Mouse (Mus musculus) lung, adult 2 months (tissue): ENCODE measurements at regions not wholly inside any gene's neighbourhood (a gene's known extent, or its start where the extent isn't known, plus 50 kb on each side); places are given as distances from the start of the nearest gene placed in this dataset.

Source experiments
- DNase-seq: peaks from one replicate; pipeline ENCODE4 v3.0.0; 2022
- H3K4me1 ChIP-seq: fragments of 200-500 bp; 2 replicates; pipeline ENCODE4 v1.6.1; 2011; ENCODE audit warnings: low read length; ENCODE audit not compliant: control insufficient read depth, insufficient read depth
- H3K4me3 ChIP-seq: fragments of 200-500 bp; replicated peaks from 2 replicates; pipeline ENCODE3; 2011; ENCODE audit warnings: low read depth, mild to moderate bottlenecking, control low read depth, low read length; ENCODE audit errors: extremely low read depth
- CTCF ChIP-seq: fragments of 200-500 bp; IDR thresholded peaks from 2 replicates; pipeline ENCODE4 v1.5.1; 2011; ENCODE audit warnings: mild to moderate bottlenecking, low read length, control low read depth; ENCODE audit not compliant: insufficient read depth
- POLR2A ChIP-seq: fragments of 200-500 bp; IDR thresholded peaks from 2 replicates; pipeline ENCODE4 v1.6.1; 2011; ENCODE audit warnings: low read depth, mild to moderate bottlenecking, control low read depth, low read length, borderline replicate concordance; ENCODE audit errors: extremely low read depth
- WGBS: fragments of 180-500 bp; shearing (Covaris S2); methylation state at CpG from one replicate; pipeline ENCODE4 v1.1.7; 2018; 5-methylcytosine and 5-hydroxymethylcytosine counted together

GRCm38 (mm10) chr15:7676970-7677369 lies 133.7 kb upstream of the Gdnf start:
- H3K4me3 ChIP-seq, result no peak overlapping the region
- TF ChIP-seq CTCF (no peak), POLR2A (no peak)

GRCm38 (mm10) chr15:7678711-7679110 lies 131.9 kb upstream of the Gdnf start:
- Histone ChIP-seq H3K4me3 (no peak overlapping the region), H3K4me1 (no peaks in the 10 kb centered on the region)
- WGBS, result 86% methylated on average over 8 of the region's 8 CpGs
- no peak for TF ChIP-seq POLR2A
- TF ChIP-seq CTCF, result no peak
- no peak for DNase-seq

More at GRCm38 (mm10) chr15:7676970-7677369, 133.7 kb upstream of the Gdnf start:
- 45% methylated on average over 1 of the region's 1 CpGs for WGBS
- H3K4me1 ChIP-seq, result no peaks in the 10 kb centered on the region
- no peak for DNase-seq

GRCm38 (mm10) chr15:7681011-7681410 lies 129.6 kb upstream of the Gdnf start:
- no peak overlapping the region for H3K4me3 ChIP-seq
- H3K4me1 ChIP-seq, result no peaks in the 10 kb centered on the region
- TF ChIP-seq CTCF, result no peak
- TF ChIP-seq POLR2A, result no peak
- DNase-seq, result no peak
- WGBS, result 49% methylated on average over 4 of the region's 4 CpGs

GRCm38 (mm10) chr15:7683235-7683974 lies 127.2 kb upstream of the Gdnf start:
- WGBS, result 37% methylated on average over 8 of the region's 8 CpGs
- Histone ChIP-seq H3K4me3 (no peak overlapping the region), H3K4me1 (no peaks in the 10 kb centered on the region)
- DNase-seq, result no peak
- no peak for TF ChIP-seq CTCF
- no peak for TF ChIP-seq POLR2A

- no peak for DNase-seq
- 76% methylated on average over 1 of the region's 1 CpGs for WGBS
- H3K4me1 ChIP-seq, result no peaks in the 10 kb centered on the region
- TF ChIP-seq POLR2A (no peak), CTCF (no peak)
- no peak overlapping the region for H3K4me3 ChIP-seq
Measured at GRCm38 (mm10) chr15:7691251-7691650, 119.4 kb upstream of the Gdnf start.

- Histone ChIP-seq H3K4me1 (no peaks in the 10 kb centered on the region), H3K4me3 (no peak overlapping the region)
- no peak for DNase-seq
- TF ChIP-seq POLR2A (no peak), CTCF (no peak)
- WGBS, result 39% methylated on average over 3 of the region's 3 CpGs
Measured at GRCm38 (mm10) chr15:7692096-7692495, 118.5 kb upstream of the Gdnf start.

GRCm38 (mm10) chr15:7694037-7694436 lies 116.6 kb upstream of the Gdnf start:
- WGBS, result 88% methylated on average over 5 of the region's 5 CpGs
- no peak for DNase-seq
- TF ChIP-seq POLR2A, result no peak
- TF ChIP-seq CTCF, result no peak
- Histone ChIP-seq H3K4me3 (no peak overlapping the region), H3K4me1 (no peaks in the 10 kb centered on the region)

GRCm38 (mm10) chr15:7697724-7698123 lies 112.9 kb upstream of the Gdnf start:
- Histone ChIP-seq H3K4me1 (no peaks in the 10 kb centered on the region), H3K4me3 (no peak overlapping the region)
- no peak for TF ChIP-seq POLR2A
- TF ChIP-seq CTCF, result no peak
- DNase-seq, result no peak
- 60% methylated on average over 3 of the region's 3 CpGs for WGBS

GRCm38 (mm10) chr15:7708836-7709235 lies 101.8 kb upstream of the Gdnf start:
- DNase-seq, result no peak
- H3K4me3 ChIP-seq, result no peak overlapping the region
- TF ChIP-seq POLR2A (no peak), CTCF (no peak)
- 73% methylated on average over 5 of the region's 5 CpGs for WGBS
- no peaks in the 10 kb centered on the region for H3K4me1 ChIP-seq

- DNase-seq, result no peak
- 53% methylated on average over 1 of the region's 1 CpGs for WGBS
- TF ChIP-seq CTCF (no peak), POLR2A (no peak)
- Histone ChIP-seq H3K4me1 (no peaks in the 10 kb centered on the region), H3K4me3 (no peak overlapping the region)
Measured at GRCm38 (mm10) chr15:7714641-7715040, 96.0 kb upstream of the Gdnf start.

GRCm38 (mm10) chr15:7716188-7716587 lies 94.5 kb upstream of the Gdnf start:
- TF ChIP-seq POLR2A (no peak), CTCF (no peak)
- WGBS, result 79% methylated on average over 1 of the region's 1 CpGs
- H3K4me3 ChIP-seq, result no peak overlapping the region
- H3K4me1 ChIP-seq, result no peaks in the 10 kb centered on the region
- DNase-seq, result no peak
